Mouse (Mus musculus): ENCODE data around the gene Adprm.
A peak's percentile ranks its signal among the peaks of the same experiment; 100 is the strongest.
"Not testable (repeated sequence)": the region's sequence is repeated elsewhere in the genome, so short reads cannot be mapped to it uniquely, and the experiment has no call there.

Adprm gene

GRCm38 (mm10) chr11:67052321-67052952, at the start of gene Adprm, which contains the start of gene Sco1:
Gene Adprm, minus strand, starts transcription at chr11:67052594.
Gene Sco1, plus strand, starts transcription at chr11:67052670.
- peak; percentile 82 to 89 for DNase-seq (ENCODE audit: low spot score in 2 of 2)

- peak in 1 of 2 experiments; percentile 37 for DNase-seq (ENCODE audit: low spot score in 2 of 2)
Observed at GRCm38 (mm10) chr11:67101713-67102112, 49.3 kb upstream of the Adprm start.

- no peak for DNase-seq (ENCODE audit: low spot score in 2 of 2)
Observed at GRCm38 (mm10) chr11:67100169-67100568, 47.8 kb upstream of the Adprm start.

GRCm38 (mm10) chr11:67099241-67099640, 46.8 kb upstream of the Adprm start:
- DNase-seq (ENCODE audit: low spot score in 2 of 2) = no peak

GRCm38 (mm10) chr11:67098427-67098826, 46.0 kb upstream of the Adprm start:
- DNase-seq (ENCODE audit: low spot score in 2 of 2) = peak; percentile 39 to 50

GRCm38 (mm10) chr11:67097709-67098108, 45.3 kb upstream of the Adprm start:
- DNase-seq (ENCODE audit: low spot score in 2 of 2) = no peak

GRCm38 (mm10) chr11:67094470-67094869, 42.1 kb upstream of the Adprm start:
- no peak for DNase-seq (ENCODE audit: low spot score in 2 of 2)

GRCm38 (mm10) chr11:67093652-67094051, 41.3 kb upstream of the Adprm start:
- no peak for DNase-seq (ENCODE audit: low spot score in 2 of 2)

GRCm38 (mm10) chr11:67093201-67093600, 40.8 kb upstream of the Adprm start:
- no peak for DNase-seq (ENCODE audit: low spot score in 2 of 2)

- DNase-seq (ENCODE audit: low spot score in 2 of 2) = not testable (repeated sequence)
Observed at GRCm38 (mm10) chr11:67092354-67092753, 40.0 kb upstream of the Adprm start.

GRCm38 (mm10) chr11:67087225-67087624, 34.8 kb upstream of the Adprm start:
- DNase-seq (ENCODE audit: low spot score in 2 of 2) = no peak

- no peak for DNase-seq (ENCODE audit: low spot score in 2 of 2)
Observed at GRCm38 (mm10) chr11:67086467-67087164, 34.2 kb upstream of the Adprm start.

GRCm38 (mm10) chr11:67085489-67085888, 33.1 kb upstream of the Adprm start:
- DNase-seq (ENCODE audit: low spot score in 2 of 2) = peak; percentile 34

- no peak for DNase-seq (ENCODE audit: low spot score in 2 of 2)
Observed at GRCm38 (mm10) chr11:67083712-67084340, 31.4 kb upstream of the Adprm start.

- DNase-seq (ENCODE audit: low spot score in 2 of 2) = no peak
Observed at GRCm38 (mm10) chr11:67083239-67083638, 30.8 kb upstream of the Adprm start.

- DNase-seq (ENCODE audit: low spot score in 2 of 2) = no peak
Observed at GRCm38 (mm10) chr11:67082793-67083192, 30.4 kb upstream of the Adprm start.

GRCm38 (mm10) chr11:67082188-67082587, 29.8 kb upstream of the Adprm start:
- DNase-seq (ENCODE audit: low spot score in 2 of 2) = no peak

- no peak for DNase-seq (ENCODE audit: low spot score in 2 of 2)
Observed at GRCm38 (mm10) chr11:67081125-67081649, 28.8 kb upstream of the Adprm start.

GRCm38 (mm10) chr11:67080168-67080567, 27.8 kb upstream of the Adprm start:
- DNase-seq (ENCODE audit: low spot score in 2 of 2) = peak in 1 of 2 experiments; percentile 25

- DNase-seq (ENCODE audit: low spot score in 2 of 2) = no peak
Observed at GRCm38 (mm10) chr11:67079740-67080139, 27.3 kb upstream of the Adprm start.

GRCm38 (mm10) chr11:67078888-67079287, 26.5 kb upstream of the Adprm start:
- DNase-seq (ENCODE audit: low spot score in 2 of 2) = no peak

GRCm38 (mm10) chr11:67078000-67078399, 25.6 kb upstream of the Adprm start, which contains the start of gene Myh3:
Gene Myh3, plus strand, starts transcription at chr11:67078300.
- DNase-seq (ENCODE audit: low spot score in 2 of 2) = no peak
